Mouse (Mus musculus) embryo, embryonic 11.5 days (tissue): ENCODE data around the gene Cers2.

ENCODE experiments used
- DNase-seq: peaks from one replicate; pipeline ENCODE4 v3.0.0-alpha.2; 2012; ENCODE audit warnings: low read depth, low spot score

The Cers2 gene

DNA sequence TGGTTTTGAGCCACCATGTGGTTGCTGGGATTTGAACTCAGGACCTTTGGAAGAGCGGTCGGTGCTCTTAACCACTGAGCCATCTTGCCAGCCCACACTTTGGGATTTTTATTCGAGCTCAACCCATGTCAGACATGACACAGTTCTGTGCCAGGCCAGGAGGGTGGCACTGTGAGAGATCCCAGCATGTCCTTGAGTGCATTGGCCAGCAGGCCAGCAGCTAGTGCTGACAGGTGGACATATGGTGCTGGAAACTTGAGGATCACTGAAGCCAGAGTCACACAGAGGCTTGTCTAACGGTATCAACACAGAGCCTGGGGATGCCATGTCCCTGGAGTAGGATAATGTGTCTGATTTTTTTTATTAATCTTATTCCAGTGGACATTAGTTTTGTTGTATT is 25.2 kb upstream of the Cers2 start:
- no peak for DNase-seq

DNA sequence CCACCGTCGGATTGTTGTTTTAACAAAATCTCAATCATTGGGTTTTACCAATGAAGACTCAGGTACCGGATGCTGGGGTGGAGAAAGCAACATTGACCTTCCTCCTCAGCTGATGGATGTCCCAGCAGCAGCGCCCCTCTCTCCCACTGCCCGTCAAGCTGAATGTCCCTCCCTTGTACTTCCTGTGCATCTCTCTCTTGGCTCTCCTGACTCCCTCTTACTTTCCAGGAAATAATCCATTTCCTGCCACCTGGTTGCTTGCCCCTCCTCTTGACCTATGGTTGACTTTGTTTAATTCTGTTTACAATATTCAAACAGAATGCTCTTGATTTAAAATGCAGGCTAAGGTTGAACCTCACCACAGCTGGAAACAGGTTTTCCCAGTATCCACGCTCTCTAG is 24.4 kb upstream of the Cers2 start:
- DNase-seq: no peak

DNA sequence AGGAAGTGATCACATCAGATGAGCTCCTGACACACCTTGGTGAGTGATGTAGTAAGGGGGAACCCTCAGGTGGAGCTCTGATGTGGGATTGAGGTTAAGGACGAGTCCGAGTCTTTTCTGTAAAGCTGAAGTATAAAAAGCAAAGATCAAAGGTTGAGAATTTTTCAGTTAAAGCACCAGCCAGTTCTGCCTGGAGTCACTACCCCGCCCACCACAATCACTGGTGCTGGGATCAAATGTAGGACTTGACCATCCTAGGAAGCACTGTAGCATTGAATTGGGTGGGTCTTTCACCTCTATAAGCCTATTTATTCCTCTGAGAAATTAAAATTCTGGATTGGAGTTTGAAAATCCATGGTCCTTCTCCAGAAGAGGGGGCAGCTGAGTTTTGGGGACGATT is 23.6 kb upstream of the Cers2 start:
- no peak for DNase-seq

DNA sequence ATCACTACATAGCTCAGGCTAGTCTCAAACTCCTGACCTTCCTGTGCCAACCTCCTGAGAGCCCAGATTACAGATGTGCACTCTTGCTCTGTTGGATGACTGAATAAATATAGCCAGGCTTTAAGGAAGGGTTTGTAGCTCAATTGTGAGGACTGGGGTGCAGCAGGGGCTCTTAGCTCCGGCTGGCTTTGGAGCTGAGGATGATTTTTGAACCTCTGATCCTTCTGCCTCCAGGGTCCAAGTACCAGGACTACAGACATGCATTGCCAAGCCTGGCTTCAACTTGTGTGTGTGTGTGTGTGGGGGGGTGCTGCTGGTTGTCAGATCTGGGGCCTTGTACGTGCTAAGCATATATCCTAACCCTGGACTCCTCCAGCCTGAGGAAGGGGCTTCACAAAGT is 21.7 kb upstream of the Cers2 start:
- DNase-seq: no peak

DNA sequence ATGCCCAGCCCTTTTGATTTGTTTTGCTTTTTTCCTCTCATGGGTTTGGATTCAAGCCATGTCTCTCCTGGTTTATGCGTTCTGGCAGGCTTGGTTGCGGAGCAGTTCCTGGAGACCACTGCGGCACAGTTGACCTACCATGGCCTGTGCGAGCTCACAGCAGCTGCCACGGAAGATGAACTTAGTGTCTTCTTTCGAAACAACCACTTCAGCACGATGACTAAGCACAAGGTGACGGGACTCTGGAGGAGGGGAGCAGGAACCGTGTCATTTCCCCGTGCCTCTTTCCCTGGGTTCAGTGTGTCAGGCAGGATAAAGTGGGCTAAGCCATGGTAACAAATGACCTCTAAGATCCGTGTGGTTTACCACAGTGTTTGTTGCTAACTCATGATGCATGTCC is 21.1 kb upstream of the Cers2 start:
- DNase-seq: no peak

DNA sequence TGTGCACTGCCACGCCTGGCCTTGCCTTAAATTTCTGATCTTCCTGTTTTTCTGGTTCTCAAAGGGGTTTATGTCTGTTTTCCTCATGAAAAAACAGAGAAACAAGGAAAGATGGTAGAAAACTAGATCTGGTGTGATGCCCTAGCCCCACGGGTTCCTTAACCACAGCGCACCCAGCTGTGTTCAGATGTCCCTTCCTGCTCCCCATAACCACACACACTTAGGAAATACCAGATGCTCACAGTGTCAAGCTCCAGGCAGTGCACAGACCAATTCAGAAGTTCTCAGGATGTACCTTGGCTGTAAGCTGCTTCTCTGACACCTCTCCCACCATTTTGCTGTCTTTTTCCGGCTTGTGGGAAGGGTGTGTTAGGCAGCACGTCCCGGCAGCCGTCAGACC is 20.3 kb upstream of the Cers2 start:
- no peak for DNase-seq

DNA sequence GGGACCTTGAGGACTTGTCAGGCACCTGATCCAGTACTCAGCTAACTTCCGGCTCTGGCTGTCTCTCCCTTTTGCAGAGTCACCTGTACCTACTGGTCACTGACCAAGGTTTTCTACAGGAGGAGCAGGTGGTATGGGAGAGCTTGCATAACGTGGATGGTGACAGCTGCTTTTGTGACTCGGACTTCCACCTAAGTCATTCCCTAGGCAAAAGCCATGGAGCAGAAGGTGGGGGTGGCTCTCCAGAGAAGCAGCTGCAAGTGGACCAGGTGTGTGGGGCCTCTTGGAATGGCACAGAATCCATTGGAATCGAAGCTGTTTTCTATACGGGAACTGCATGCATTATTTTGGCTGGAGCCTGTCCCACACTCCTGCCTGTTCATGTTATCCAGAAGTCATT is 19.9 kb upstream of the Cers2 start:
- no peak for DNase-seq

DNA sequence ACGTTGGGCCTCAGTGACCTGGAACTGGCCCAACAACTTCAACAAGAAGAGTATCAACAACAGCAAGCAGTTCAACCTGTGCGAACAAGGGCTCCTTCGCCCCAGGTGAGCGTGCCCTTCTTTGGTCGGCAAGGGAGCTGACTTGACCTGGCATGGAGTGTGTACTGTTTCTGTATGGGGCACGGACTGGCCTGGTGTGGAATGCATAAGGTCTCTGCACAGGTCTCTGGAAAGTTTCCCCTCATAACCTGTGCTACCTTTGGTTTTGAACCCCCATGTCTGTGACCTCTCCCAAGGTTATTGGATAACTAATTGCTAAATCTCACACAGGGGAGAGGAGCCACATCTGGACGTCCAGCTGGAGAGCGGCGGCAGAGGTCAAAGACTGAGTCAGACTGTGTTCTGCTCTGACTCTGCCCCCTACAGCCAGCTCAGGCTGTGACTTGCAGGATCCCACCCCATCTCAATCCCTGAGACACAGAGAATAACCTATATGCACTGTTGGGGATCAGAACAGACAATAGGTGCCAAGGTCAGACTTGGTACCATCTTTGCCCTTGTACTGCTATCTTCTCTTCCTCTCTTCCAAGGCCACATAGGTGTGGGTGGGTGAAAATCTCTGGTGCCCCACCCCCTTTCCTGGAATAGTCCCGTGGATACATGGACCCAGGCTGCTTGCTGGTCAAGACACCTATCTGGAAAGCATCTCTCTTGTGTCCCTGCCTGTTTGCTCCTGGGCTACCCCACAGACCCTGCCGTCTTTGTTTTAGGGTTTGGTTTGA is 19.1 kb upstream of the Cers2 start:
- DNase-seq: no peak

DNA sequence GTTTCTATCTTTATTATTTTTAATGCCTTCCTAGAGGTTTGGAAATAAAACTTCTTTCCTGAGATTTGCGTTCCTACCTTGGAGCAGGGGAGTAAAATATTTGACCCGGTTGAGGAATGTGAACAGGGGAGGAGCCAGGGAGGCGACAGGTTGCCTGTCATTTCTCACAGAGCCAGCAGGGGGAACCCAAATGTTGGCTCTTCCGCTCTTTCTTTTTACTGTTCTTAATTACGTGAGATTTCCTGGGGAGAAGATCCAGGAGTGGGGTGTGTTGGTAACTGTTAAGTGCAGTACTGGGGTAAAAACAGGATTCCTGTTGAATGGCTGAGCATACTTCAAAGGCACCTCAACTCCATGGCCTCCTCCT is 18.5 kb upstream of the Cers2 start:
- no peak for DNase-seq

DNA sequence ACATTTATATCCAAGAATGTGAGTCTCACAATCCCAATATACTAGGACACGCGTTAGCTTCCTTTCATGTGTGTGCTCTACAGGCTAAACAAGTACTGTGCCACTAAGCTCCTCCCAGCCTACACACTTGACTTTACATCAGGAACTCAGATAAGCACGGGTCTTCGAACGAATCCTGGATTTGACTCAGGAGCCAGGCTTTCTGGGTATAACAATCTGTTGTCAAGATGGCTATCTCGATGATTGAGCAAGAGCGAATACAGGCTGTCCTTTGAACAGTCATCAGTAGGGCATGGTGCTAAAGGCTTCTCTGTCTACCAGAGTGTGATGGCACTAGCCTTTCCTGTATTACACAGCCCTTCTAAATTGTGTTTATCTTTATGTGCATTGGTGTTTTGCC is 16.6 kb upstream of the Cers2 start:
- no peak for DNase-seq

DNA sequence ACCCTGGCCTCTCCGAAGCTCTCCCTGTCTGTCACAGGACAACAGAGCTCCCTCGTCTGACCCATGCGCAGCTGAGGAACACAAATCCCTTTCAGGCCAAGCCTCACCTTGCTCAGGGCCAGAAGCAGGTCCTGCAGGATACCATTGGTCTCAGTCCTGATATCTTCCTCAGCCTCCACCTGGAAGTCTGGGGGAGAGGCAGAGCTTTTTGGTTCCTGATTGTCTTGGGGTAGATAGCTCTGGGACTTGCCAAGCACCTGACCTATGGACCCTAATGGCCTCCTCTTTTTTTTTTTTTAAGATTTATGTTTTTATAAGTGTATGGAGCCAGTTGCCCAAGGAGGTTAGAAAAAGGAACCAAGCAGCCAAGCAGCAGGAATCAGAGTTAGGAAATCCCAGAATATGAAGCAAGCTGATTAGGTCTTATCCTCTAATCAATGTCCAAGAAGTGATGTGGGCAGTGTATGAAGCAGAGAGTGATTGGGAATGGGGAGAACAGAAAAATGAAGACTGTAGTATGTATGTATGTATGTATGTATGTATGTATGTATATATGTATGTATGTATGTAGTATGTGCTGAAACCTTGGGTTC is 13.3 kb upstream of the Cers2 start:
- no peak for DNase-seq

DNA sequence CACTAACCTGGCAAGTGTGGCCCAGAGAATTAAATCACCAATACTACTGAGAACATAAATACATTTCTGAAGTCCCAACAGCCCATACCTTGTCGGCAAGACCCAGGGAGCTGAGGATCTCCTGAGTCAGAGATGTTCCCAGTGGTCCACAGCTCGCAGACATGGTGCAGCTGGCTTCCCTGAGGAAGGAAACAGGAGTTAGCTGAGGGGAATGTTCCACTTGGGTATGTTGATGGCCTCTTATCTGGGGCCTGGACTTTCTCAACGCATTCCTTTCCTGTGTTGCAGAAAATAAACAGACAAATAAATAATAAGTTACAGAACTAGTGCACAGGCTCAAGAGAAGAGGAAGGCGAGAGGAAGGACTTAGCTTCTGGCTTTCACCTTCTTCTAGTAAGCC is 8.3 kb upstream of the Cers2 start:
- no peak for DNase-seq

DNA sequence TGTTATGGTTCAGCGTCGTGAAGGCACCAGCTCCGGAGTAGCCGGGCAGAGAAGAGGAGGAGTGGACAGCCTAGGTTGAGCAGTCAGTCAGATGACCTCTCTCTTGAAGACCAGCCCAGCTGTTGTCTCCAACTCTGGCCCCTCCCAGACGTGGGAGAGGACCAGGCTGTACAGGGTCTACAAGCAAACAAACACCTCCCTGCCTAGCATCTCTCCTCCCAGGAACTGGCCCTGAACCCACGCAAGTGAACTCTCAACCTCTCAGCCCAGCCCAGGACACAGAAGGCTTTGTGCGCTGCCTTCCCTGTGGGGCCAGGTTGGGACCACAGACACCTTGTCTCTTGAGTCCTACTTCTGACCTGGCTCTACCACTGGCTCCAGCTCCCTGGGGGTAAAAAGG is 7.5 kb upstream of the Cers2 start, which contains the start of gene Anxa9:
TSS of gene Anxa9 (minus strand) at position 77 of the 400 bp plus-strand sequence.
- no peak for DNase-seq

DNA sequence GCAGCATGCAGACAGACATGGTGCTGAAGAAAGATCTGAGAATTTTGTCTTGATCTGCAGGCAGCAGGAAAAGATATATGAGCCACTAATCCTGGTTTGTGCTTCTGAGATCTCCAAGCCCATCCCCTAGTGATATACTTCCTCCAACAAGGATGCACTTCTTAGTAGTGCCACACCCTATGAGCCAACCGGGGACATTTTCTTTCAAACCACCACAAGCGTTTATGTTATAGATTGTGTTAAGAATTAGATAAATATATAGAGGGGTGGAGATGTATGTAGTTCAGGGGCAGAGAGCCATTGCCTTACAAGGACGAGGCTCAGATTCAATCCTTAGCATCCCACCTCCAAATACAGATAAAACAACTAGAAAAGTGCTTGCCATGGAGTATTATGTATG is 4.1 kb upstream of the Cers2 start:
- no peak for DNase-seq

DNA sequence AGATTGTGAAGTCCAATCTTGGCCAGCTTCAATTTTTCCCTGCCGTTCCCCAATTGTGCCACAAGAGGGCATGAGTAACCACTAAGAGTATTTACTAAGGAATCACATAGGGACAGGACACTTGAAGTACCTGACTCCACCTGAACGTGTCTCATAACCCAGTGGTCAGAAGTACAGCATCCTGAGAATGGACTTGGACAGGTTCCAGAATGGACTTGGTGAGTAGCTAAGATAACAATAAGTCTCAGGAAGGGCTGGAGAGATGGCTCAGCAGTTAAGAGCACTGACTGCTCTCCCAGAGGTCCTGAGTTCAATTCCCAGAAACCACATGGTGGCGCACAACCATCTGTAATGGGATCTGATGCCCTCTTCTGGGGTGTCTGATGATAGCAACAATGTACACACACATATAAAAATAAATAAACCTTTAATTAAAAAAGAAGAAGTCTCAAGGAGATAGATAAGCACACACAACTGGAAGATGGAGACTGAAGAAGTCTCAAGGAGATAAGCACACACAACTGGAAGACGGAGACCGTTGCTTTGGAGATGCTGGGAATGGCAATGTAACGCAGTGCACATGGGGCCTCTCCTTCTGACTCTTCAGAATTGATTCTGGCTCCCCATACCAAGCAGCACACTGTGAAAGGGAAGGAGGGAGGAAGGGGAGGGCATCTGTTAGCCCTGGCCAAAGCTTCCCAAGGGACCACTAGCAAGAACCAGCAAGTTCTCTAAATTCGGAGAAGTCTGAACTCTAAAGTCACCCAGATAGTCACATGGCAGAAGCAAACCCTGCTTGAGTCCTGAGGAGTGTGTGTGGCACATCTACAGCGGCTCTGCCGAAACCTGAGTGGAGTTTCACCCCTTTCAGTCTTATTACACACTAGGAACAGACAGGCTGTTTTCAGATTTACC is 3.4 kb upstream of the Cers2 start:
- peak; percentile 56 for DNase-seq

DNA sequence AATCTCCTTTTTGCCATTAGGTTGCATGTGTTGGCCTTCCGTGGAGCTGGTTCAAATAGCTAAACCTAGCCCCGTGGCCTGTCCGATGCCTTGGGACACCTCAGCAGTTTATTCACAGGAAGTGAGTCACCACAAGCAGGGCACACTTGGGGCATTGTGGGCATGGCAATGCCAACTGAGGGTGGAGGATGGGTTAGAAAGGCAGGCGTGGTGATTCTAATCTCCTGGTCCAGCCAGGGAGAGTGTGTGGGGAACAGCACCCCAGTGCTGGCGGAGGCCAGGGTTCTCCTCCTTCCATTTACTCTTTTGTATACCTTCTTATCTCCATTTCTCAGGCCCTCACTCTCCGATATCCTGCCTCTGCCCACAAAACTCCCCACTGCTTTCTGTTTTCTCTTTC is 2.0 kb upstream of the Cers2 start:
- DNase-seq: no peak

DNA sequence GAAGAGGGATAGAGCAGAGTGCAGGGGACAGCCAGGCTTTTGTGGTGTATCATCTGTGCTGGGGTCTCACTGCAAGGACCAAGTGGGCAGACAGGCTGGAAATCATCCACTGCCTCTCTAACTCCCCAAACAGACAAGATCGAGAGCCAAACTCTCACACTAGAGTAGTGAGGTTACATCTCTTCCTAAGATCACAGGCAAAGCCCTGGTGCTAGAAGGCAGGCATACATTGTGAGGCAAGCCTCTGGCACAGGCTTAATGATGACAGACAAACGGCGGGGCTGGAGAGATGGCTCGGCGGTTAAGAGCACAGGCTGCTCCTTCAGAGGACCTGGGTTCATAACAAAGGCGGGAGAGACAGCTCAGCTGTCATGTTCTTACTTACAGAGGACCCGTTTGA is 1.1 kb upstream of the Cers2 start:
- no peak for DNase-seq

DNA sequence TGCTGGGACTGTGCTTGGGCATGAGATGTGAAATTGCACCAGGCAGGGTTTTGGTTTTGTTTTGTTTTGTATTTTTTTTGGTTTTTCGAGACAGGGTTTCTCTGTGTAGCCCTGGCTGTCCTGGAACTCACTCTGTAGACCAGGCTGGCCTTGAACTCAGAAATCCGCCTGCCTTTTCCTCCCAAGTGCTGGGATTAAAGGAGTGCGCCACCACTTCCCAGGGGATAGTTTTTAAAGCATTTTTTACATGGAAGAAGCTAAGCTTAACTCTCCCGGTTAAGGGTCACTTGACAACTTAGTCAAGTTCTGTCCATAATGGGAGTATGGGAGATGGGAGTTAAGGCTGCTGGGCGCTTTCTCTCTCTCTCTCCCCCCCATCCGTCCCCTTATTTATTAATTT is 516 bp upstream of the Cers2 start:
- no peak for DNase-seq

DNA sequence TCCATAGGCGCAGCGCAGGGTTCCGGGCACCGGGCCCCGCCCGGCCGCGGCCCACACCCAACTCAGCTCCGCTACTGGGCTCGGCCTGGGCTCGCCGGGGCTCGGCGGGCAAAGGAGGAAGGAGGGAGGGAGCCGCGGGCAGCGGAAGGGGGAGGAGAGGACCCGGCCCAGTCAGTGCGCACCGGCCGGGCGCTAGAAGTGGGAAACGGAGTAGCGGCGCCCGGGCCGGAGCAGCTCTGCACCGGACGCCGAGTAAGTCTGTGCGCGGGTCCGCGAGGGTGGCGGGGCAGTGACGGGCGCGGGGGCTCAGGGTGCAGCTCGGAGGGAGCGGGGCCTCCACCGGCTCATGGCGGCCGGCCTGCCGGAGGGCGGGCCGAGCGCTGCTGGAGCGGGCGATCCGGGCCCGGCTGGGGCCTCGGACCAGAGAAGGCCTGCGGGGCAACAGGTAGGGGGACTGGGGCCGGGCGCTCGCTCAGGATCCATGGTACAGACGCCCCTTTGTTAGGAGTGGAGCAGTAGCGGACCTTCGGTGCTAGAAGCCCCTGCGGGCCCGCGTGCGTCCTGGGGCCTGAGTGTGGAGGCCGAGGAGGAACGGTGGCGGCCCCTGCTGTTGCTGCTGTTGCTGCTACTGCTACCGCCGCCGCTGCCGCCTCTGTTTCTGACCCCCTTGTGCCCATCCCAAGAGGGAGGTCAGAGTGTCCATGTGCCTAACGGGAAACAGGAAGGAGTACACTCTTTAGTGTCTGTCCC is 678 bp downstream of the Cers2 start:
- peak; percentile 78 for DNase-seq

DNA sequence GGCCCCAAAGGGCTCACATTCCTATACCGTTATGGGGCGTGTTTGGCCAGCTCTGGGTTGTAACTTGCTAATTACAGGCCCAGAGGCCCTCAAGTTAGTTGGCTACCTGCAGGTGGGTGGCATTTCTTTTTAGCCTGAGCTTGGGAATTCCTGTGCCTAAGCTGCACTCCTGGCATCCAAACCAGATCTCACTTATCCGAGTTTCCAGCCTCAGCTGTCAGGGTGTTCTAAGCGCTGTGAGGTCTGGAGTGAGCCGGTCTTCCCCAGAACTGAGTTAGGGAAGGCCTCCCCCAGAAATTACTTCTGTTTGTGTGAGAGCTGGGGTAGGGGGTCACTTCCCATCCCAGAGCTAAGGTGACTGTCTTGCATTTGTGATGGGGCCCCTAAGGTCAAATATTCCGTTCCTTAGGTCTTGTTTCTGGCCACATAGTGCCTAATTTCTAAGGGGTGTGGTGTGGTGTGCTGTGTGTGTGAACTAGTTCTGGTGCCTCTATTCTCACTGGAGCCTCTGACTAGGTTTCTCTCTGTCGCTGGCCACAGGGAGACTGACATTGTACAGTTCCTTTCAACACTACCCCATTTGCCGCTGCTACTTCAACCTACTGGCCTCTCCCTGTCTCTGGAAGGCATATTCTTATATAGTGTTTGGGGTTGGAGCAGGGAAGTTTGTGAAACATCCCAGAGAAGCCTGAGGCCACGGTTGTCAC is 1.4 kb downstream of the Cers2 start:
- no peak for DNase-seq

DNA sequence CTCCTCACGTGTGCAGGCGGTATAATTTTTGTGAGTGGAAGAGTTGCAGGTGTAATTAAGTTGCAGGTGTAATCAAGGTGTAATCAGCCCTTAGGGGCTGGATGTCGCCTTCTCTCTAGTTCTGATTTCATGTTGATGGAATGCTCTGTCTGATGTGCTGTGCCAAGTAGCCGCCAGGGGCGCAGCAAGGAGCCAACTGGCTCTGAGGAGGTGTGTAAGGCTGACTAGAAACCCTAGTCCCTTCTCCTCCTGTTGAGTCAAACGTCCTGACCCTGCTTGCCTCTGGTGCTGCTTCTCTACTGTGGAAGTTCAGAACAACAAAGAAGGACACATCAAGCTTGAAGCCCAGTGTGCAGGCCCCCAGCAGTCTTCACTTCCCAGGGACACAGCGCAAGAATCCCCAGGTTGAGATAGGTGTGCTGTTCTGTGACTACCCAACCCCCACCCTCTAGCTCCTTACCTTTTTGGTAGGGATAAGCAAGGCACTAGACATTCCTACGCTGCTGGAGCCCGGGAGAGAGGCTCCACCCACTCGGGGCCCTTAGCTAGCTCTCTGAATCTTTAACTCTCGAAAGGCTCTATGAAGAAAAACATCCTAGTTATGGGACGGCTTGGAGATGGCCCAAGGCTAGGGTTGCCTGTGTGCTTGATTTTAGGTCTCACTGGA is 3.0 kb downstream of the Cers2 start:
- no peak for DNase-seq
